Mouse (Mus musculus) CH12.LX (cell line): ENCODE results near the gene Sh3rf1.

Source experiments
- CTCF ChIP-seq, 2 experiments: IDR thresholded peaks in 1 of 2; conservative IDR thresholded peaks in 1 of 2; 2 replicates each; pipeline ENCODE4 v1.5.1; 2011 to 2012; ENCODE audit warnings: low read depth in 2 of 2, low read length in 2 of 2, improper control_type of control experiment in 1 of 2, inconsistent platforms in 1 of 2, mild to moderate bottlenecking in 1 of 2, moderate library complexity in 1 of 2
- JUN ChIP-seq: IDR thresholded peaks from 2 replicates; pipeline ENCODE4 v1.6.1; 2011; ENCODE audit warnings: low read depth, mild to moderate bottlenecking, low read length, improper control_type of control experiment, moderate library complexity; ENCODE audit not compliant: insufficient read depth
- MAX ChIP-seq: IDR thresholded peaks from 2 replicates; pipeline ENCODE4 v1.6.1; 2011; ENCODE audit warnings: low read length, improper control_type of control experiment
- NELFE ChIP-seq: IDR thresholded peaks from 2 replicates; pipeline ENCODE4 v1.6.1; 2011; ENCODE audit warnings: low read depth, low read length, improper control_type of control experiment
- TCF12 ChIP-seq: IDR thresholded peaks from 2 replicates; pipeline ENCODE4 v1.6.1; 2014; ENCODE audit warnings: low read depth, mild to moderate bottlenecking, inconsistent platforms, low read length, improper control_type of control experiment
- ZC3H11A ChIP-seq: IDR thresholded peaks from 2 replicates; pipeline ENCODE4 v1.6.1; 2012; ENCODE audit warnings: low read depth, mild to moderate bottlenecking, inconsistent platforms, low read length, improper control_type of control experiment
- ZNF384 ChIP-seq: IDR thresholded peaks from 2 replicates; pipeline ENCODE4 v1.6.1; 2012; ENCODE audit warnings: low read depth, low read length, improper control_type of control experiment, inconsistent platforms

GRCm38 (mm10) chr8:61327333-61327732 is 103.7 kb downstream of the Sh3rf1 start:
- TF ChIP-seq ZNF384, result no peak
- TF ChIP-seq ZC3H11A, result no peak
- no peak for TF ChIP-seq CTCF (conservative IDR thresholded peaks at IDR 0.05 in 1 of 2, IDR thresholded peaks at IDR 0.05 in 1 of 2; ENCODE audit: low read depth in 2 of 2, low read length in 2 of 2)
- no peak for TF ChIP-seq TCF12
- TF ChIP-seq NELFE, result no peak
- no peak for TF ChIP-seq MAX
- TF ChIP-seq JUN, result no peak
